Mouse (Mus musculus): ENCODE data around the gene Hmgcs2. TPM values are rescaled to one million over a fixed set of nuclear protein-coding genes. Genes with fewer than 3 reads are reported as not detected.

Hmgcs2 gene
- polyA plus RNA-seq, 1 experiment = 9.4 TPM

DNA sequence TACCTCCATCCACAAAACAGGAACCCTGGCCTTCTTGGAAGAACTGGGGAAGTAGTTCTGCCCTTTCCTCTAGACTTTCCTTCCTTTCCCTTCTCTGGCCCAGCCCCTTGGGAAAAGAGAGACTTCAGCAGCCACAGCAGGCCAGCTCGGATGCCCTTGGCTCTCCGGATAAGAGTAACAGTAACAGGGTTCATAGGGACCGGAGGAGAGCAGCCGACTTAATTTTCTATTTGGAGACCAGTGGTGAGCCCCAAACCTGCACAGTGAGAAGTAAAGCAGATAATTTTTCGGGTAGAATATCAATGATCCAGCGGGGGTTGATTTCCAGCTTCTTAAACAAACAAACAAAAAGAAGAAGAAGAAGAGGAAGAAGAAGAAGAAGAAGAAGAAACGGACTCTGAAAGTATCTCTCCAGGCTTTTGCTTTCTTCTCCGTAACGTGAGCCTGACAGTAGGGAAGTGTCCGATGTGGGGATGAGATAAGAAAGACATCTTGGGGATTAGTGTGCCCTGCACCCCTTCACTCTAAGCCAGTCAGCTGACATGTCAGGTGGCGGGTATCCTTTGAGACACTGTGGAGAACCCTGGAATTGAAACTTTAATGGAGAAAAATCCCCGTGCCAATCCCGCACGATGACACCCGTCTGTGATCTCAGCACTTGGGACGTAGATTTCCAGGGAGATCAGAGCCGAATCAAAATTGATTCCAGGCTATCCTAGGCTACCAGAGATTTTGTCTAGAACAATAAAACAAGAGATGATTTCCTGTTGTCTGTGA, 60.8 kb downstream of the Hmgcs2 start:
- DNase-seq (ENCODE audit: low read depth) = no peak
- TF ChIP-seq POLR2A (IDR thresholded peaks at IDR 0.05; ENCODE audit: borderline replicate concordance, extremely low read depth, insufficient read depth, insufficient read length, poor library complexity, severe bottlenecking) (no peak), CTCF (IDR thresholded peaks at IDR 0.05; ENCODE audit: borderline replicate concordance, extremely low read depth, insufficient read depth, insufficient read length) (no peak)

- TF ChIP-seq CTCF (IDR thresholded peaks at IDR 0.05; ENCODE audit: borderline replicate concordance, extremely low read depth, insufficient read depth, insufficient read length) = no peak
- no peak for TF ChIP-seq POLR2A (IDR thresholded peaks at IDR 0.05; ENCODE audit: borderline replicate concordance, extremely low read depth, insufficient read depth, insufficient read length, poor library complexity, severe bottlenecking)
Measured at GRCm38 (mm10) chr3:98343235-98343634, 63.0 kb downstream of the Hmgcs2 start.

GRCm38 (mm10) chr3:98348106-98348505, 67.9 kb downstream of the Hmgcs2 start:
- no peak for DNase-seq (ENCODE audit: low read depth)
- TF ChIP-seq CTCF (IDR thresholded peaks at IDR 0.05; ENCODE audit: borderline replicate concordance, extremely low read depth, insufficient read depth, insufficient read length) (no peak), POLR2A (IDR thresholded peaks at IDR 0.05; ENCODE audit: borderline replicate concordance, extremely low read depth, insufficient read depth, insufficient read length, poor library complexity, severe bottlenecking) (no peak)

More at GRCm38 (mm10) chr3:98343235-98343634, 63.0 kb downstream of the Hmgcs2 start:
- no peak for DNase-seq (ENCODE audit: low read depth)

- DNase-seq (ENCODE audit: low read depth) = peak; percentile 46
- TF ChIP-seq POLR2A (IDR thresholded peaks at IDR 0.05; ENCODE audit: borderline replicate concordance, extremely low read depth, insufficient read depth, insufficient read length, poor library complexity, severe bottlenecking) (no peak), CTCF (IDR thresholded peaks at IDR 0.05; ENCODE audit: borderline replicate concordance, extremely low read depth, insufficient read depth, insufficient read length) (peak; percentile 7; the same call in 1 of the 2 replicates)
Measured at GRCm38 (mm10) chr3:98348705-98349104, 68.5 kb downstream of the Hmgcs2 start.

DNA sequence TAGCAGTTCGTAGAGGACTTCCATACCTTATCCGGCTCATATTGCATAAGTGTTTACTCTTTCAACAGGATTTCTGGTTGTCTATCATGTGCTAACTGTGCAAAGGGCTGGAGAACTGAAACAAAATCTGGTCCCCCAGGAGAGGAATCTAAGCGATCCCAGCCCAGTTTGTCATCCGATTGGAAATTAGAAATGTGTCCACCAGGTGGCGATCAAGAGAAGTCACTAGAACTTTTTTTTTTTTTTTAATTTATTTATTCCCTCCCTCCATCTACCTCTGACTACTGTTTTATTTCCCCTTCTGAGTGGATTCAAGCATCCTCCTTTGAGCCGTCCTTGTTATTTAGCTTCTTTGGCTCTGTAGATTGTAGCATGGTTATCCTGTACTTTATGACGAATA, 73.7 kb downstream of the Hmgcs2 start:
- DNase-seq (ENCODE audit: low read depth) = peak; percentile 76
- TF ChIP-seq POLR2A (IDR thresholded peaks at IDR 0.05; ENCODE audit: borderline replicate concordance, extremely low read depth, insufficient read depth, insufficient read length, poor library complexity, severe bottlenecking) = no peak
- TF ChIP-seq CTCF (IDR thresholded peaks at IDR 0.05; ENCODE audit: borderline replicate concordance, extremely low read depth, insufficient read depth, insufficient read length) = peak; percentile 57; the same call in 1 of the 2 replicates

DNA sequence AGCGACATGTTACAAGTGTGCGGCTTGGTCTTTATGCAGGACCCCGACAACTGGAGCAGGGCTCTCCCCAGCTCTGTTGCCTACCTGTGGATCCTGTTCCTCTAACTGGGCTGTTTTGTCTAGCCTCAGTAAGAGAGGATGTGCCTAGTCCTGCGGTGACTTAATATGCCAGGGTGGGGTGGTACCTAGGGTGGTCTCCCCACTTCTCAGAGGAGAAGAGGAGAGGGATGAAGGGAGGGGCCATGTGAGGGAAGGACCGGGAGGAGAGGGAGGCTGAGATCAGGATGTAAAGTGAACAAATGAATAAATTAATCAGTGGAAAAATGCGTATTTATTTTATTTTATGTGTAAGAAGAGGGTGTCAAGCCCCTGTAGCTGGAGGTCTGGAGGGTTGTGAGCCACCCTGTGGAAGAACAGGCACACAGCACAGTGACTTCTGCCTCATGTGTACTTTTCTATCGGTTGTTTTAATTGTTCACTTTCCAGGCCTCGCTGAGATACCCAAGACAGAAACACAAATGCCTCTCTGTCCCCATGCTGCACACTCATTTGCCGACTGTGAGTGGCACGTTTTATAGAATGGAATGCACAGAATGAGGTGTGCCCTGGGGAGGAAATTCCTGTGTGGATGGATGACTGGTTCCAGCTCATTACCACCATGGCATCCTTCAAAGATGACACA, 75.2 kb downstream of the Hmgcs2 start:
- TF ChIP-seq POLR2A (IDR thresholded peaks at IDR 0.05; ENCODE audit: borderline replicate concordance, extremely low read depth, insufficient read depth, insufficient read length, poor library complexity, severe bottlenecking) = no peak
- TF ChIP-seq CTCF (IDR thresholded peaks at IDR 0.05; ENCODE audit: borderline replicate concordance, extremely low read depth, insufficient read depth, insufficient read length) = peak; percentile 33; the same call in 1 of the 2 replicates

GRCm38 (mm10) chr3:98356026-98356365, 75.8 kb downstream of the Hmgcs2 start:
- DNase-seq (ENCODE audit: low read depth) = no peak
- TF ChIP-seq CTCF (IDR thresholded peaks at IDR 0.05; ENCODE audit: borderline replicate concordance, extremely low read depth, insufficient read depth, insufficient read length) (no peak), POLR2A (IDR thresholded peaks at IDR 0.05; ENCODE audit: borderline replicate concordance, extremely low read depth, insufficient read depth, insufficient read length, poor library complexity, severe bottlenecking) (no peak)

More for the DNA sequence above, 75.2 kb downstream of the Hmgcs2 start:
- peak; percentile 42 for DNase-seq (ENCODE audit: low read depth)

DNA sequence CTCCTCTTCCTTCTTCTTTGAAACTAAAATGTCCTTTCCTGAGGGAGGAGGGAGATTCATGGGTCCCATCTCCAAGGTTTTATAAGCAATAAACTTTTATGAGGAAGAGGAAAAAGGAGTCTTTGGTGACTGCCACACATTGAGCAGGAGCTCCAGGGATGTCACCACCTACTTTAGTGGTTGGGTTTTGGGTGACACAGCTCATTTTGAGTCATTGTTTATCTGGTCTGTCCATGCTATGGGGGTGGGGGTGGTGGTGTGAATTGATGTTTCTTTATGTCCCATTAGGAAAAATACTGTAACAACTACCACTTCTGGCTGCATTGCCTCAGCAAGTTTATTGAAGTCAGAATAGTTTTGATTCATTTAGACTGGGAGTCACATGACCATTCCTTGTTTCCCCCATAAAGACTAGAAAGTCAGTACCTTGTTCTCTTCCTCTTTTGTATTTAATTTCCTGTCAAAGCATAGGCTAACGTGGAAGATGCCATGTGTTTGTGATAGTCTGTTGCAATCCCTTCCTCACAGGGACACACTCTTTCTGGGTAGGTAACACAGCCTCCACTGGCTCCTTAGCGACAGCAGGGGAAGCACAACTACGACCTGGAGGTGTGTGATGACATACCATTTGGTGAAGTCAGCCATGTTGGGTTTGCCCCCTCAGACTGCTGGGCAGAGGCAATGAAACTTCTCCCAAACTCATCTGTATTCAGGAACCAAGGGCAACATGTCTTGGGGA, 76.6 kb downstream of the Hmgcs2 start:
- no peak for TF ChIP-seq POLR2A (IDR thresholded peaks at IDR 0.05; ENCODE audit: borderline replicate concordance, extremely low read depth, insufficient read depth, insufficient read length, poor library complexity, severe bottlenecking)
- no peak for TF ChIP-seq CTCF (IDR thresholded peaks at IDR 0.05; ENCODE audit: borderline replicate concordance, extremely low read depth, insufficient read depth, insufficient read length)
- DNase-seq (ENCODE audit: low read depth) = no peak

Other genes starting within 250 kb of the Hmgcs2 start
- gene Adam30, start 119.8 kb upstream of the Hmgcs2 start, polyA plus RNA-seq (2012; rRNA removed) = not detected in 2 replicates
- gene Reg4, start 58.3 kb upstream of the Hmgcs2 start, polyA plus RNA-seq (2012; rRNA removed) = not detected in 2 replicates
- 119 and 137 TPM in 2 replicates for gene Phgdh, start 59.6 kb downstream of the Hmgcs2 start, polyA plus RNA-seq (2012; rRNA removed)
- gene Zfp697, start 102.0 kb downstream of the Hmgcs2 start, polyA plus RNA-seq (2012; rRNA removed) = 16.6 and 27.2 TPM in 2 replicates
- gene Gm4450, start 176.7 kb downstream of the Hmgcs2 start, polyA plus RNA-seq (2012; rRNA removed) = not detected in 2 replicates
- not detected in 2 replicates for gene Hsd3b4, start 230.1 kb downstream of the Hmgcs2 start, polyA plus RNA-seq (2012; rRNA removed)

All from brain, embryonic 14.5 days (tissue).